Mouse (Mus musculus) bone marrow, adult 2 months (tissue): Measurements from ENCODE around the gene Mlh3. TPM values are rescaled to one million over a fixed set of nuclear protein-coding genes. Genes with fewer than 3 reads are reported as not detected.
A peak's percentile ranks its signal among the peaks of the same experiment; 100 is the strongest.

Source experiments
- H3K27ac ChIP-seq: fragments of 200-500 bp; 2 replicates; pipeline ENCODE4 v1.5.1; 2012; ENCODE audit warnings: low read depth, mild to moderate bottlenecking, control low read depth, inconsistent platforms, low read length; ENCODE audit not compliant: control insufficient read depth, poor library complexity, insufficient read depth
- H3K4me1 ChIP-seq: fragments of 200-500 bp; 2 replicates; pipeline ENCODE4 v1.6.1; 2011; ENCODE audit warnings: low read length; ENCODE audit not compliant: control insufficient read depth, insufficient read depth
- H3K4me3 ChIP-seq: fragments of 200-500 bp; replicated peaks from 2 replicates; pipeline ENCODE3; 2011; ENCODE audit warnings: mild to moderate bottlenecking, low read depth, low read length, control low read depth; ENCODE audit not compliant: control insufficient read depth
- CTCF ChIP-seq: fragments of 200-500 bp; IDR thresholded peaks from 2 replicates; pipeline ENCODE4 v1.5.1; 2011; ENCODE audit warnings: low read length, control low read depth; ENCODE audit not compliant: control insufficient read depth, insufficient read depth
- POLR2A ChIP-seq: fragments of 200-500 bp; IDR thresholded peaks from 2 replicates; pipeline ENCODE4 v1.6.1; 2011; ENCODE audit warnings: low read depth, mild to moderate bottlenecking, control low read depth, low read length, borderline replicate concordance; ENCODE audit not compliant: control insufficient read depth
- WGBS: fragments of 180-500 bp; shearing (Covaris S2); methylation state at CpG from one replicate; pipeline ENCODE4 v1.1.7; 2018; 5-methylcytosine and 5-hydroxymethylcytosine counted together
- polyA plus RNA-seq: library from polyadenylated mRNA; stranded (reverse); fragments of >200 nt; gene quantifications from 2 replicates; pipeline ENCODE4 v1.2.4, GENCODE M21; 2011; ENCODE audit warnings: low replicate concordance; ENCODE audit not compliant: missing spikeins, insufficient read depth, insufficient read length

Mlh3 gene
- polyA plus RNA-seq, 1 experiment: 6.2 TPM

- no peaks in the 10 kb centered on the region; the same call in 1 of the 2 replicates for H3K4me1 ChIP-seq
- H3K27ac ChIP-seq: peak overlapping the region; percentile 71
- 2% methylated on average over 10 of the region's 10 CpGs for WGBS
- no peak for TF ChIP-seq POLR2A
- TF ChIP-seq CTCF: no peak
- H3K4me3 ChIP-seq: peak overlapping the region; percentile 73
Measured at GRCm38 (mm10) chr12:85279396-85280080, 9.1 kb upstream of the Mlh3 start.

- H3K4me1 ChIP-seq: no peaks in the 10 kb centered on the region; the same call in 1 of the 2 replicates
- TF ChIP-seq CTCF: peak; percentile 17; the same call in 1 of the 2 replicates
- no peak for TF ChIP-seq POLR2A
- H3K27ac ChIP-seq: no peak overlapping the region
- WGBS: 69% methylated on average over 10 of the region's 10 CpGs
- H3K4me3 ChIP-seq: no peak overlapping the region
Measured at GRCm38 (mm10) chr12:85278919-85279318, 8.5 kb upstream of the Mlh3 start.

- 84% methylated on average over 5 of the region's 5 CpGs for WGBS
- no peak overlapping the region for H3K27ac ChIP-seq
- H3K4me1 ChIP-seq: no peaks in the 10 kb centered on the region; the same call in 1 of the 2 replicates
- H3K4me3 ChIP-seq: no peak overlapping the region
- TF ChIP-seq CTCF: no peak
- no peak for TF ChIP-seq POLR2A
Measured at GRCm38 (mm10) chr12:85276273-85276672, 5.9 kb upstream of the Mlh3 start.

GRCm38 (mm10) chr12:85273508-85273907 lies 3.1 kb upstream of the Mlh3 start:
- TF ChIP-seq POLR2A (no peak), CTCF (no peak)

GRCm38 (mm10) chr12:85271843-85272206 lies 1.4 kb upstream of the Mlh3 start:
- WGBS: 71% methylated on average over 4 of the region's 4 CpGs
- no peak overlapping the region for H3K27ac ChIP-seq

More at GRCm38 (mm10) chr12:85273508-85273907, 3.1 kb upstream of the Mlh3 start:
- Histone ChIP-seq H3K27ac (no peak overlapping the region), H3K4me1 (no peaks in the 10 kb centered on the region), H3K4me3 (no peak overlapping the region)
- WGBS: 78% methylated on average over 10 of the region's 10 CpGs

GRCm38 (mm10) chr12:85271132-85271842 lies 888 bp upstream of the Mlh3 start:
- Histone ChIP-seq H3K4me3 (no peak overlapping the region), H3K4me1 (no peaks in the 10 kb centered on the region), H3K27ac (no peak overlapping the region)
- TF ChIP-seq CTCF (no peak), POLR2A (no peak)
- WGBS: 55% methylated on average over 7 of the region's 7 CpGs

More at GRCm38 (mm10) chr12:85271843-85272206, 1.4 kb upstream of the Mlh3 start:
- TF ChIP-seq CTCF (no peak), POLR2A (no peak)
- no peak overlapping the region for H3K4me3 ChIP-seq
- no peaks in the 10 kb centered on the region for H3K4me1 ChIP-seq

- H3K4me1 ChIP-seq: no peaks in the 10 kb centered on the region
- no peak overlapping the region for H3K27ac ChIP-seq
- 45% methylated on average over 3 of the region's 3 CpGs for WGBS
- no peak overlapping the region for H3K4me3 ChIP-seq
- TF ChIP-seq CTCF (no peak), POLR2A (no peak)
Measured at GRCm38 (mm10) chr12:85269821-85270220, 578 bp downstream of the Mlh3 start.

- TF ChIP-seq POLR2A: no peak
- no peak for TF ChIP-seq CTCF
- 74% methylated on average over 3 of the region's 3 CpGs for WGBS
- no peak overlapping the region for H3K4me3 ChIP-seq
- no peaks in the 10 kb centered on the region for H3K4me1 ChIP-seq
- no peak overlapping the region for H3K27ac ChIP-seq
Measured at GRCm38 (mm10) chr12:85266248-85266647, 4.2 kb downstream of the Mlh3 start.
